10 mouse cellular contexts compared by ENCODE assay signal in the genomic region with DNA sequence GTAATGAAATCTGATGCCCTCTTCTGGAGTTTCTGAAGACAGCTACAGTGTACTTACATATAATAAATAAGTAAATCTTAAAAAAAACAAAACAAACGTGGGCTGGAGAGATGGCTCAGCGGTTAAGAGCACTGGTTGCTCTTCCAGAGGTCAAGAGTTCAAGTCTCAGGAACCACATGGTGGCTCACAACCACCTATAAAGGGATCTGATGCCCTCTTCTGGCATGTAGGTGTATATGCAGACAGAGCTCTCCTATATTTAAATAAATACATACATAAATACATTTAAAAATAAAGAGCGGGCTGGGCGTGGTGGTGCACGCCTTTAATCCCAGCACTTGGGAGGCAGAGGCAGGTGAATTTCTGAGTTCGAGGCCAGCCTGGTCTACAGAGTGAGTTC. TPM values are rescaled to one million over a fixed set of nuclear protein-coding genes. Genes with fewer than 3 reads are reported as not detected.
DNase-seq lines count a peak whose midpoint lies in the region; ATAC-seq and TF ChIP-seq lines count a peak whose summit lies in the region.
"Not testable (repeated sequence)": the region's sequence is repeated elsewhere in the genome, so short reads cannot be mapped to it uniquely, and the experiment has no call there.
"Had no signal": no experiment of that assay in that cellular context is flagged by ENCODE, and none has a peak within 500 bp of the region (broad histone marks: within the 10 kb centered on the region; RNA-seq: fewer than 3 reads in every experiment).

No protein-coding gene starts in this region.

- 78% methylated on average over 6 of the region's 6 CpGs for WGBS in cerebellum, adult 2 months
- WGBS in heart, postnatal 0 days: 69% methylated on average over 6 of the region's 6 CpGs
- 78% methylated on average over 6 of the region's 6 CpGs for WGBS in stomach, postnatal 0 days

- ATAC-seq in heart, postnatal 0 days (ENCODE audit: insufficient read depth, low read depth); stomach, postnatal 0 days (ENCODE audit: low FRiP score, low TSS enrichment): not testable (repeated sequence)

- in situ Hi-C loops in CH12.LX (cut with MboI; ENCODE audit: low pct_ligation_motif_present, low pct_unique_long_range_greater_than_20kb, low sequenced_read_pairs): not testable (repeated sequence)

- not testable (repeated sequence) for TF ChIP-seq RAD21 in CH12.LX (IDR thresholded peaks at IDR 0.05; ENCODE audit: low read depth, low read length)

- not testable (repeated sequence) for H3K9ac ChIP-seq in CH12.LX (ENCODE audit: insufficient read depth, low read depth); heart, postnatal 0 days (replicated peaks; ENCODE audit: low read depth, low read length); stomach, postnatal 0 days (ENCODE audit: low read length)

- TF ChIP-seq CTCF in CH12.LX (conservative IDR thresholded peaks at IDR 0.05 in 1 of 2, IDR thresholded peaks at IDR 0.05 in 1 of 2; ENCODE audit: low read depth in 2 of 2, low read length in 2 of 2): peak in 1 of 2 experiments; percentile 49; a peak in 2 of 4 replicates
- TF ChIP-seq CTCF in cerebellum, adult 2 months (IDR thresholded peaks at IDR 0.05; ENCODE audit: borderline replicate concordance, insufficient read depth, low read depth, low read length): peak; percentile 1; the same call in 1 of the 2 replicates
- TF ChIP-seq CTCF in heart, postnatal 0 days (IDR thresholded peaks at IDR 0.05; ENCODE audit: low read depth): peak; percentile 34
- TF ChIP-seq CTCF in layer of hippocampus, adult 2 months (conservative IDR thresholded peaks at IDR 0.05): peak; percentile 71
- TF ChIP-seq CTCF in stomach, postnatal 0 days (IDR thresholded peaks at IDR 0.05; ENCODE audit: low read depth): peak; percentile 61

- H3K4me3 ChIP-seq in CH12.LX (replicated peaks in 1 of 3; ENCODE audit: low read depth in 2 of 3, low read length in 2 of 3, poor library complexity in 1 of 3); cerebellum, adult 2 months (replicated peaks; ENCODE audit: insufficient read depth, low read depth, low read length); heart, postnatal 0 days (ENCODE audit: low read depth, low read length); layer of hippocampus, adult 2 months; stomach, postnatal 0 days (ENCODE audit: low read depth, low read length): not testable (repeated sequence)

- H3K4me2 ChIP-seq in CH12.LX (ENCODE audit: insufficient read depth, low read depth, poor library complexity, severe bottlenecking); heart, postnatal 0 days (ENCODE audit: low read depth, low read length); stomach, postnatal 0 days (replicated peaks; ENCODE audit: low read depth): not testable (repeated sequence)

- H3K27ac ChIP-seq in CH12.LX (ENCODE audit: insufficient read depth, low read depth); cerebellum, adult 2 months (ENCODE audit: insufficient read depth, low read length); heart, postnatal 0 days (ENCODE audit: low read depth); layer of hippocampus, adult 2 months; stomach, postnatal 0 days (replicated peaks): not testable (repeated sequence)

- H3K79me2 ChIP-seq in CH12.LX (replicated peaks; ENCODE audit: control insufficient read depth, extremely low read depth, insufficient read depth, poor library complexity, severe bottlenecking): not testable (repeated sequence)

- H3K27me3 ChIP-seq in CH12.LX (replicated peaks); cerebellum, adult 2 months (ENCODE audit: control insufficient read depth, insufficient read depth, low read length); heart, postnatal 0 days (ENCODE audit: control insufficient read depth, insufficient read depth, low read length); stomach, postnatal 0 days (ENCODE audit: control insufficient read depth, insufficient read depth, low read length): not testable (repeated sequence)

- dilution Hi-C loops in CH12.LX (cut with MboI; ENCODE audit: extremely low pct_ligation_motif_present, extremely low pct_unique_long_range_greater_than_20kb, low sequenced_read_pairs): not testable (repeated sequence)

- TF ChIP-seq EP300 in CH12.LX (IDR thresholded peaks at IDR 0.05; ENCODE audit: low read length); heart, postnatal 0 days (IDR thresholded peaks at IDR 0.05; ENCODE audit: low read depth); stomach, postnatal 0 days (optimal IDR thresholded peaks at IDR 0.05): not testable (repeated sequence)

- TF ChIP-seq POLR2A in CH12.LX (IDR thresholded peaks at IDR 0.05; ENCODE audit: low read depth, low read length); cerebellum, adult 2 months (IDR thresholded peaks at IDR 0.05; ENCODE audit: borderline replicate concordance, insufficient read depth, low read length): not testable (repeated sequence)

- H3K4me1 ChIP-seq in CH12.LX (ENCODE audit: control insufficient read depth in 1 of 2, insufficient read depth in 2 of 2): peaks cover 2 to 13% of the 10 kb centered on the region in 2 experiments; a peak in 2 of 4 replicates
- not testable (repeated sequence) for H3K4me1 ChIP-seq in cerebellum, adult 2 months (ENCODE audit: control insufficient read depth, insufficient read depth, low read length); heart, postnatal 0 days (ENCODE audit: control insufficient read depth, insufficient read depth); stomach, postnatal 0 days (replicated peaks; ENCODE audit: control insufficient read depth, insufficient read depth)

- peaks cover 38 to 81% of the 10 kb centered on the region in 2 experiments for H3K36me3 ChIP-seq in CH12.LX (replicated peaks in 1 of 2; ENCODE audit: control insufficient read depth in 1 of 2, insufficient read depth in 1 of 2, low read length in 1 of 2)
- peaks cover 41% of the 10 kb centered on the region for H3K36me3 ChIP-seq in heart, postnatal 0 days (replicated peaks; ENCODE audit: control insufficient read depth, insufficient read depth, low read length)
- not testable (repeated sequence) for H3K36me3 ChIP-seq in stomach, postnatal 0 days (ENCODE audit: control insufficient read depth, insufficient read depth, low read length)

- DNase-seq in 3134 (ENCODE audit: extremely low read depth, insufficient read length, low spot score) (peak; percentile 46), CH12.LX (ENCODE audit: extremely low read depth) (peak; percentile 39), R1 (ENCODE audit: low read depth, low spot score) (peak; percentile 86)
- not testable (repeated sequence) for DNase-seq in cerebellum, adult 2 months; heart, postnatal 0 days (ENCODE audit: low spot score); layer of hippocampus, adult 2 months (ENCODE audit: low spot score in 2 of 2); stomach, postnatal 0 days (ENCODE audit: low spot score)
- DNase-seq in lung, postnatal 36 days: peak; percentile 44

- H3K9me3 ChIP-seq in CH12.LX (replicated peaks; ENCODE audit: low read length); heart, postnatal 0 days (replicated peaks; ENCODE audit: control insufficient read depth, low read length); stomach, postnatal 0 days (ENCODE audit: control insufficient read depth, low read length): not testable (repeated sequence)

RNA-seq across cellular contexts. Expression of a gene that starts 6.1 kb away (rescaled TPM):
- total RNA-seq in CH12.LX (2012; rRNA removed) (22.0 and 26.8 TPM in 2 replicates), CH12.LX (2014; rRNA removed) (15.8 and 16.8 TPM in 2 replicates)
- 10.5 and 11.9 TPM in 2 replicates for polyA plus RNA-seq in CH12.LX (2012; ENCODE audit: insufficient read length, low read depth)
- 36.5 and 39.3 TPM in 2 replicates for polyA plus RNA-seq in cerebellum, adult 2 months (2012; rRNA removed)
- total RNA-seq in heart, postnatal 0 days (2014; rRNA removed; ENCODE audit: low replicate concordance): 10.6 and 28.9 TPM in 2 replicates
- 11.4 and 14.1 TPM in 2 replicates for polyA plus RNA-seq in heart, postnatal 0 days (2015; fragmentation: Nextera tagmentation; extraction: Ambion mirVana)
- total RNA-seq in layer of hippocampus, adult 2 months (2021): 10 to 100 TPM; 25.8 to 32.2 TPM
- polyA plus RNA-seq in stomach, postnatal 0 days (2015; fragmentation: Nextera tagmentation; extraction: Ambion mirVana): 39.4 and 43.8 TPM in 2 replicates

RNA-seq across cellular contexts. Expression of a gene that starts 6.3 kb away (rescaled TPM):
- total RNA-seq in CH12.LX (2012; rRNA removed) (3.5 and 3.7 TPM in 2 replicates), CH12.LX (2014; rRNA removed) (1.6 and 2.3 TPM in 2 replicates)
- 2.1 and 2.5 TPM in 2 replicates for polyA plus RNA-seq in CH12.LX (2012; ENCODE audit: insufficient read length, low read depth)
- 7.6 and 8.1 TPM in 2 replicates for polyA plus RNA-seq in cerebellum, adult 2 months (2012; rRNA removed)
- total RNA-seq in heart, postnatal 0 days (2014; rRNA removed; ENCODE audit: low replicate concordance): 0.93 and 2.8 TPM in 2 replicates
- polyA plus RNA-seq in heart, postnatal 0 days (2015; fragmentation: Nextera tagmentation; extraction: Ambion mirVana): 3.3 and 3.4 TPM in 2 replicates
- 1 to 10 TPM; 7.2 to 8.9 TPM for total RNA-seq in layer of hippocampus, adult 2 months (2021)
- 3.8 and 4.4 TPM in 2 replicates for polyA plus RNA-seq in stomach, postnatal 0 days (2015; fragmentation: Nextera tagmentation; extraction: Ambion mirVana)

RNA-seq across cellular contexts. Expression of a gene that starts 12.9 kb away (rescaled TPM):
- total RNA-seq in CH12.LX (2012; rRNA removed): 2.3 and 3.3 TPM in 2 replicates
- 0.71 and 1.1 TPM in 2 replicates for total RNA-seq in CH12.LX (2014; rRNA removed)
- polyA plus RNA-seq in CH12.LX (2012; ENCODE audit: insufficient read length, low read depth): 1.1 and 1.5 TPM in 2 replicates
- 70.7 and 70.8 TPM in 2 replicates for polyA plus RNA-seq in cerebellum, adult 2 months (2012; rRNA removed)
- 46.4 and 98.1 TPM in 2 replicates for total RNA-seq in heart, postnatal 0 days (2014; rRNA removed; ENCODE audit: low replicate concordance)
- 29.8 and 30.8 TPM in 2 replicates for polyA plus RNA-seq in heart, postnatal 0 days (2015; fragmentation: Nextera tagmentation; extraction: Ambion mirVana)
- total RNA-seq in layer of hippocampus, adult 2 months (2021): 10 to 100 TPM; 39.8 TPM
- polyA plus RNA-seq in stomach, postnatal 0 days (2015; fragmentation: Nextera tagmentation; extraction: Ambion mirVana): 13.9 and 14.9 TPM in 2 replicates

RNA-seq across cellular contexts. Expression of a gene that starts 18.8 kb away (rescaled TPM):
- not detected in 2 replicates for total RNA-seq in CH12.LX (2012; rRNA removed)
- not detected in 2 replicates for total RNA-seq in CH12.LX (2014; rRNA removed)
- polyA plus RNA-seq in CH12.LX (2012; ENCODE audit: insufficient read length, low read depth): not detected in 2 replicates
- 0.57 and 0.62 TPM in 2 replicates for polyA plus RNA-seq in cerebellum, adult 2 months (2012; rRNA removed)
- total RNA-seq in heart, postnatal 0 days (2014; rRNA removed; ENCODE audit: low replicate concordance): 4.9 and 5.0 TPM in 2 replicates
- polyA plus RNA-seq in heart, postnatal 0 days (2015; fragmentation: Nextera tagmentation; extraction: Ambion mirVana): 0.18 and 0.25 TPM in 2 replicates
- total RNA-seq in layer of hippocampus, adult 2 months (2021): not detected
- polyA plus RNA-seq in stomach, postnatal 0 days (2015; fragmentation: Nextera tagmentation; extraction: Ambion mirVana): 7.0 and 8.5 TPM in 2 replicates
- total RNA-seq: adrenal gland, postnatal 25 days; common myeloid progenitor, adult 5-6 weeks had no signal

RNA-seq across cellular contexts. Expression of a gene that starts 23.9 kb away (rescaled TPM):
- total RNA-seq in CH12.LX (2012; rRNA removed) (9.5 and 9.6 TPM in 2 replicates), CH12.LX (2014; rRNA removed) (5.3 and 5.8 TPM in 2 replicates)
- 10.4 and 13.8 TPM in 2 replicates for polyA plus RNA-seq in CH12.LX (2012; ENCODE audit: insufficient read length, low read depth)
- 19.4 and 20.0 TPM in 2 replicates for polyA plus RNA-seq in cerebellum, adult 2 months (2012; rRNA removed)
- 5.4 TPM in 2 replicates for total RNA-seq in heart, postnatal 0 days (2014; rRNA removed; ENCODE audit: low replicate concordance)
- polyA plus RNA-seq in heart, postnatal 0 days (2015; fragmentation: Nextera tagmentation; extraction: Ambion mirVana): 7.0 and 7.4 TPM in 2 replicates
- 10 to 100 TPM; 23.6 to 25.2 TPM for total RNA-seq in layer of hippocampus, adult 2 months (2021)
- polyA plus RNA-seq in stomach, postnatal 0 days (2015; fragmentation: Nextera tagmentation; extraction: Ambion mirVana): 10.1 and 11.4 TPM in 2 replicates
